Mouse (Mus musculus) cortical plate, adult 2 months (tissue): ENCODE results near the gene Slc16a9.

Experiments used
- CTCF ChIP-seq: fragments of 200-500 bp; IDR thresholded peaks from 2 replicates; pipeline ENCODE4 v1.5.1; 2011; ENCODE audit warnings: mild to moderate bottlenecking, control low read depth, low read length; ENCODE audit not compliant: insufficient read depth; ENCODE audit errors: extremely low read depth
- POLR2A ChIP-seq: fragments of 200-500 bp; IDR thresholded peaks from 2 replicates; pipeline ENCODE4 v1.6.1; 2011; ENCODE audit warnings: mild to moderate bottlenecking, low read length, control low read depth; ENCODE audit not compliant: insufficient read depth; ENCODE audit errors: extremely low read depth

- TF ChIP-seq POLR2A (no peak), CTCF (peak; percentile 87)
Observed at GRCm38 (mm10) chr10:70296531-70297366, 51.8 kb downstream of the Slc16a9 start.
